Mouse (Mus musculus) urinary bladder, postnatal 10 days (tissue): ENCODE results near the gene Brf1.

Experiments used
- DNase-seq: peaks from one replicate; pipeline ENCODE4 v3.0.0; 2022; ENCODE audit warnings: low spot score

Brf1 gene

GRCm38 (mm10) chr12:113017429-113017984, 17.0 kb upstream of the Brf1 start:
- no peak for DNase-seq

- DNase-seq = no peak
Observed at GRCm38 (mm10) chr12:113016976-113017375, 16.5 kb upstream of the Brf1 start.

- DNase-seq = no peak
Observed at GRCm38 (mm10) chr12:113015956-113016355, 15.5 kb upstream of the Brf1 start.

GRCm38 (mm10) chr12:113014561-113015556, 14.4 kb upstream of the Brf1 start:
- DNase-seq = no peak

- peak; percentile 75 for DNase-seq
Observed at GRCm38 (mm10) chr12:113013604-113014558, 13.4 kb upstream of the Brf1 start, which contains the start of gene Pacs2. Gene Pacs2, plus strand, starts transcription at chr12:113014508.

- DNase-seq = no peak
Observed at GRCm38 (mm10) chr12:113013021-113013491, 12.6 kb upstream of the Brf1 start.

GRCm38 (mm10) chr12:113012443-113012842, 11.9 kb upstream of the Brf1 start:
- DNase-seq = no peak

- no peak for DNase-seq
Observed at GRCm38 (mm10) chr12:113011702-113012360, 11.3 kb upstream of the Brf1 start.

- no peak for DNase-seq
Observed at GRCm38 (mm10) chr12:113004993-113005392, 4.5 kb upstream of the Brf1 start.

GRCm38 (mm10) chr12:113004011-113004410, 3.5 kb upstream of the Brf1 start:
- no peak for DNase-seq

GRCm38 (mm10) chr12:113002667-113003066, 2.2 kb upstream of the Brf1 start:
- DNase-seq = no peak

- DNase-seq = no peak
Observed at GRCm38 (mm10) chr12:113001133-113001474, 600 bp upstream of the Brf1 start.

- DNase-seq = peak; percentile 33
Observed at GRCm38 (mm10) chr12:112999569-113000293, 773 bp downstream of the Brf1 start.

GRCm38 (mm10) chr12:112994153-112994552, 6.4 kb downstream of the Brf1 start:
- DNase-seq = no peak

- DNase-seq = no peak
Observed at GRCm38 (mm10) chr12:112991444-112991843, 9.1 kb downstream of the Brf1 start.

GRCm38 (mm10) chr12:112990706-112991405, 9.6 kb downstream of the Brf1 start:
- no peak for DNase-seq

- no peak for DNase-seq
Observed at GRCm38 (mm10) chr12:112987877-112988276, 12.6 kb downstream of the Brf1 start.

- no peak for DNase-seq
Observed at GRCm38 (mm10) chr12:112985346-112985745, 15.2 kb downstream of the Brf1 start.

GRCm38 (mm10) chr12:112982031-112982430, 18.5 kb downstream of the Brf1 start:
- no peak for DNase-seq

GRCm38 (mm10) chr12:112977156-112977555, 23.3 kb downstream of the Brf1 start:
- no peak for DNase-seq
